Mouse (Mus musculus) heart, embryonic 14.5 days (tissue): ENCODE data around the gene Tiam1. TPM values are rescaled to one million over a fixed set of nuclear protein-coding genes. Genes with fewer than 3 reads are reported as not detected.

Experiments used
- ATAC-seq: fragments of 200-750 bp; cut with Nextera tagmentation; 2 replicates; pipeline ENCODE4 v1.8.0; 2017; ENCODE audit warnings: low read depth, moderate TSS enrichment; ENCODE audit not compliant: insufficient number of reproducible peaks, insufficient read depth, low FRiP score
- H3K27ac ChIP-seq, 2 experiments: fragments of 200-500 bp in 1 of 2; fragments of 300-500 bp in 1 of 2; sonication (generic) in 1 of 2; replicated peaks in 1 of 2; 2 replicates each; pipeline ENCODE4 v1.5.1; 2012 to 2014; ENCODE audit warnings: low read depth in 2 of 2, low read length in 2 of 2, control low read depth in 1 of 2, mild to moderate bottlenecking in 1 of 2, mixed read lengths in 1 of 2; ENCODE audit not compliant: control insufficient read depth in 1 of 2, insufficient read depth in 1 of 2
- H3K27me3 ChIP-seq: fragments of 300-500 bp; sonication (generic); 2 replicates; pipeline ENCODE4 v1.6.1; 2014; ENCODE audit warnings: mild to moderate bottlenecking, low read length, control low read depth; ENCODE audit not compliant: control insufficient read depth, insufficient read depth
- H3K36me3 ChIP-seq: fragments of 300-500 bp; sonication (generic); 2 replicates; pipeline ENCODE4 v1.6.1; 2014; ENCODE audit warnings: mild to moderate bottlenecking, control low read depth, low read length, mixed read lengths; ENCODE audit not compliant: control insufficient read depth, insufficient read depth
- H3K4me1 ChIP-seq, 2 experiments: fragments of 200-500 bp in 1 of 2; fragments of 300-500 bp in 1 of 2; sonication (generic) in 1 of 2; 2 replicates each; pipeline ENCODE4 v1.6.1; 2012 to 2014; ENCODE audit warnings: low read length in 2 of 2, control low read depth in 1 of 2, mixed read lengths in 1 of 2; ENCODE audit not compliant: control insufficient read depth in 2 of 2, insufficient read depth in 2 of 2
- H3K4me2 ChIP-seq: fragments of 300-500 bp; sonication (generic); 2 replicates; pipeline ENCODE4 v1.6.1; 2014; ENCODE audit warnings: mild to moderate bottlenecking, low read length
- H3K4me3 ChIP-seq, 2 experiments: fragments of 200-500 bp in 1 of 2; fragments of 300-500 bp in 1 of 2; sonication (generic) in 1 of 2; 2 replicates each; pipeline ENCODE4 v1.5.1; 2012 to 2014; ENCODE audit warnings: low read length in 2 of 2, mild to moderate bottlenecking in 2 of 2, control low read depth in 1 of 2, low read depth in 1 of 2, moderate library complexity in 1 of 2; ENCODE audit not compliant: control insufficient read depth in 1 of 2, insufficient read depth in 1 of 2
- H3K9ac ChIP-seq: fragments of 300-500 bp; sonication (generic); 2 replicates; pipeline ENCODE4 v1.6.1; 2014; ENCODE audit warnings: mild to moderate bottlenecking, low read length
- H3K9me3 ChIP-seq: fragments of 300-500 bp; sonication (generic); 2 replicates; pipeline ENCODE4 v1.6.1; 2016; ENCODE audit warnings: low read length, control low read depth; ENCODE audit not compliant: control insufficient read depth
- WGBS: fragments of 180-500 bp; shearing (Covaris S2); extraction: QIAGEN DNeasy Blood & Tissue Kit; methylation state at CpG from one replicate; pipeline ENCODE4 v1.1.7; 2014; 5-methylcytosine and 5-hydroxymethylcytosine counted together
- polyA plus RNA-seq: library from polyadenylated mRNA; unstranded; fragments of >200 nt; fragmentation: Nextera tagmentation; extraction: Ambion mirVana; gene quantifications from 2 replicates; pipeline ENCODE4 v1.2.1, GENCODE M21; 2014

Tiam1 gene
- polyA plus RNA-seq, 1 experiment from 2014 or later: 12.6 TPM

GRCm38 (mm10) chr16:90179892-90180291 is 36.3 kb upstream of the Tiam1 start:
- whole genome bisulfite sequencing: 80% methylated on average over 5 of the region's 5 CpGs
- no peak for ATAC-seq
- Histone ChIP-seq H3K4me3 (no peak overlapping the region), H3K9me3 (no peaks in the 10 kb centered on the region), H3K27ac (no peak overlapping the region), H3K36me3 (no peaks in the 10 kb centered on the region), H3K9ac (no peak overlapping the region), H3K4me2 (no peak overlapping the region), H3K4me1 (peaks cover 0 to 10% of the 10 kb centered on the region in 2 experiments; a peak in 1 of 4 replicates), H3K27me3 (no peaks in the 10 kb centered on the region)

GRCm38 (mm10) chr16:90178404-90178803 is 34.8 kb upstream of the Tiam1 start:
- Histone ChIP-seq H3K36me3 (no peaks in the 10 kb centered on the region), H3K4me1 (peaks cover 0 to 10% of the 10 kb centered on the region in 2 experiments; a peak in 1 of 4 replicates), H3K27me3 (no peaks in the 10 kb centered on the region), H3K9me3 (no peaks in the 10 kb centered on the region), H3K27ac (no peak overlapping the region), H3K4me3 (no peak overlapping the region), H3K9ac (no peak overlapping the region), H3K4me2 (no peak overlapping the region)
- ATAC-seq: no peak
- WGBS: 89% methylated on average over 3 of the region's 3 CpGs

- no peak for ATAC-seq
- 80% methylated on average over 8 of the region's 8 CpGs for WGBS
- no peak overlapping the region for H3K27ac ChIP-seq
- H3K4me1 ChIP-seq: peaks cover 0 to 10% of the 10 kb centered on the region in 2 experiments; a peak in 1 of 4 replicates
- H3K9me3 ChIP-seq: no peaks in the 10 kb centered on the region
- no peaks in the 10 kb centered on the region for H3K36me3 ChIP-seq
- H3K4me3 ChIP-seq: no peak overlapping the region
- no peaks in the 10 kb centered on the region for H3K27me3 ChIP-seq
- no peak overlapping the region for H3K4me2 ChIP-seq
- H3K9ac ChIP-seq: no peak overlapping the region
Observed at GRCm38 (mm10) chr16:90177425-90177824, 33.9 kb upstream of the Tiam1 start.

GRCm38 (mm10) chr16:90176472-90176871 is 32.9 kb upstream of the Tiam1 start:
- H3K4me2 ChIP-seq: 0 out of 2 replicates have a peak overlapping the region, but pooled peaks have one; percentile 9
- WGBS: 39% methylated on average over 10 of the region's 10 CpGs
- no peaks in the 10 kb centered on the region for H3K9me3 ChIP-seq
- H3K27ac ChIP-seq: no peak overlapping the region
- H3K27me3 ChIP-seq: no peaks in the 10 kb centered on the region
- H3K4me3 ChIP-seq: no peak overlapping the region
- H3K36me3 ChIP-seq: no peaks in the 10 kb centered on the region
- H3K4me1 ChIP-seq: peaks cover 0 to 10% of the 10 kb centered on the region in 2 experiments; a peak in 1 of 4 replicates
- no peak overlapping the region for H3K9ac ChIP-seq
- ATAC-seq: no peak

GRCm38 (mm10) chr16:90171416-90171815 is 27.8 kb upstream of the Tiam1 start:
- Histone ChIP-seq H3K4me1 (peaks cover 0 to 9% of the 10 kb centered on the region in 2 experiments; a peak in 1 of 4 replicates), H3K27ac (no peak overlapping the region), H3K9me3 (no peaks in the 10 kb centered on the region), H3K4me2 (no peak overlapping the region), H3K9ac (no peak overlapping the region), H3K27me3 (no peaks in the 10 kb centered on the region), H3K36me3 (no peaks in the 10 kb centered on the region), H3K4me3 (no peak overlapping the region)
- 74% methylated on average over 8 of the region's 8 CpGs for WGBS
- no peak for ATAC-seq

- no peak overlapping the region for H3K9ac ChIP-seq
- no peak for ATAC-seq
- peaks cover 0 to 7% of the 10 kb centered on the region in 2 experiments; a peak in 1 of 4 replicates for H3K4me1 ChIP-seq
- no peak overlapping the region for H3K27ac ChIP-seq
- no peak overlapping the region for H3K4me3 ChIP-seq
- no peak overlapping the region for H3K4me2 ChIP-seq
- WGBS: 84% methylated on average over 1 of the region's 1 CpGs
- no peaks in the 10 kb centered on the region for H3K27me3 ChIP-seq
- no peaks in the 10 kb centered on the region for H3K36me3 ChIP-seq
- no peaks in the 10 kb centered on the region for H3K9me3 ChIP-seq
Observed at GRCm38 (mm10) chr16:90170676-90171075, 27.1 kb upstream of the Tiam1 start.

GRCm38 (mm10) chr16:90169863-90170630 is 26.5 kb upstream of the Tiam1 start:
- no peak for ATAC-seq
- Histone ChIP-seq H3K36me3 (no peaks in the 10 kb centered on the region), H3K27me3 (no peaks in the 10 kb centered on the region), H3K4me3 (no peak overlapping the region), H3K4me2 (no peak overlapping the region), H3K4me1 (peaks cover 0 to 7% of the 10 kb centered on the region in 2 experiments; a peak in 1 of 4 replicates), H3K9me3 (no peaks in the 10 kb centered on the region), H3K9ac (no peak overlapping the region), H3K27ac (no peak overlapping the region)
- 29% methylated on average over 13 of the region's 13 CpGs for WGBS
